Mouse (Mus musculus): ENCODE measurements at regions not wholly inside any gene's neighbourhood (a gene's known extent, or its start where the extent isn't known, plus 50 kb on each side); places are given as distances from the start of the nearest gene placed in this dataset.

- Histone ChIP-seq H3K4me3 (ENCODE audit: low read depth, low read length) (no peak overlapping the region), H3K27ac (replicated peaks; ENCODE audit: low read depth, low read length) (no peak overlapping the region), H3K27me3 (ENCODE audit: control insufficient read depth, insufficient read depth, low read length) (no peaks in the 10 kb centered on the region), H3K4me1 (ENCODE audit: control insufficient read depth, insufficient read depth, low read length) (peaks cover 21% of the 10 kb centered on the region), H3K4me2 (ENCODE audit: low read depth, severe bottlenecking) (no peak overlapping the region), H3K36me3 (ENCODE audit: control insufficient read depth, insufficient read depth, low read length) (no peaks in the 10 kb centered on the region), H3K9me3 (ENCODE audit: control insufficient read depth, low read length) (no peaks in the 10 kb centered on the region), H3K9ac (ENCODE audit: low read length) (no peak overlapping the region)
- ATAC-seq (ENCODE audit: insufficient number of reproducible peaks, low FRiP score, low TSS enrichment, low read depth) = no peak
- WGBS = 70% methylated on average over 5 of the region's 5 CpGs
- no peak for DNase-seq (ENCODE audit: low spot score)
Observed at GRCm38 (mm10) chr9:61705586-61706233, 208.6 kb downstream of the Rplp1 start.

- Histone ChIP-seq H3K4me3 (ENCODE audit: low read depth, low read length) (no peak overlapping the region), H3K9ac (ENCODE audit: low read length) (no peak overlapping the region), H3K4me1 (ENCODE audit: control insufficient read depth, insufficient read depth, low read length) (peaks cover 21% of the 10 kb centered on the region), H3K4me2 (ENCODE audit: low read depth, severe bottlenecking) (no peak overlapping the region), H3K27ac (replicated peaks; ENCODE audit: low read depth, low read length) (no peak overlapping the region), H3K27me3 (ENCODE audit: control insufficient read depth, insufficient read depth, low read length) (no peaks in the 10 kb centered on the region), H3K9me3 (ENCODE audit: control insufficient read depth, low read length) (no peaks in the 10 kb centered on the region), H3K36me3 (ENCODE audit: control insufficient read depth, insufficient read depth, low read length) (no peaks in the 10 kb centered on the region)
- DNase-seq (ENCODE audit: low spot score) (no peak), ATAC-seq (ENCODE audit: insufficient number of reproducible peaks, low FRiP score, low TSS enrichment, low read depth) (no peak)
- WGBS = 58% methylated on average over 11 of the region's 11 CpGs
Observed at GRCm38 (mm10) chr9:61703301-61703700, 211.0 kb downstream of the Rplp1 start.

GRCm38 (mm10) chr9:61702280-61702966 lies 211.9 kb downstream of the Rplp1 start:
- H3K27me3 ChIP-seq (ENCODE audit: control insufficient read depth, insufficient read depth, low read length) = no peaks in the 10 kb centered on the region
- ATAC-seq (ENCODE audit: insufficient number of reproducible peaks, low FRiP score, low TSS enrichment, low read depth) (no peak), DNase-seq (ENCODE audit: low spot score) (no peak)
- no peak overlapping the region for H3K4me2 ChIP-seq (ENCODE audit: low read depth, severe bottlenecking)
- no peak overlapping the region for H3K27ac ChIP-seq (replicated peaks; ENCODE audit: low read depth, low read length)
- peaks cover 13% of the 10 kb centered on the region for H3K4me1 ChIP-seq (ENCODE audit: control insufficient read depth, insufficient read depth, low read length)
- H3K36me3 ChIP-seq (ENCODE audit: control insufficient read depth, insufficient read depth, low read length) = no peaks in the 10 kb centered on the region
- H3K4me3 ChIP-seq (ENCODE audit: low read depth, low read length) = no peak overlapping the region
- 67% methylated on average over 22 of the region's 22 CpGs for WGBS
- no peak overlapping the region for H3K9ac ChIP-seq (ENCODE audit: low read length)
- H3K9me3 ChIP-seq (ENCODE audit: control insufficient read depth, low read length) = no peaks in the 10 kb centered on the region

DNA sequence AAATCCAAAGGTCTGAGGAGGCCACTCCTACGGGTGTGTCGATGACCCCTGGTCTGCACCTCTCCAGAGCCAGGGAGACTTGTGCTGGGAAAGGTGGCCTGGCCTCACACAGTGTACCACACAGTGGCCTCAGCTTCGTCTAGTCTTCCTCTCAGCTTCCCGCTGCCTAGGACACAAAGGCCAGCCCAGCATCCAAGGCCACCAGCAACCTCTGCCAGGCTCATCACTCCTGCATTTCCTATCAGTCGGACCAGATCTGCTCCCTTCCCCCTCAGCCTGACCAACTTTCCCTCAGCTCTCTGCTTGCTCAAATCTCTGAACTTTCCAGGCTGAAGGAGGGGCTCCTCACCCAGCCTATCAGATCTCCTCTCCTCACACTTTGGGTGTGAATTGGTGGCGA lies 213.8 kb downstream of the Rplp1 start:
- DNase-seq (ENCODE audit: low spot score) (no peak), ATAC-seq (ENCODE audit: insufficient number of reproducible peaks, low FRiP score, low TSS enrichment, low read depth) (no peak)
- WGBS = 68% methylated on average over 6 of the region's 6 CpGs
- Histone ChIP-seq H3K4me2 (ENCODE audit: low read depth, severe bottlenecking) (no peak overlapping the region), H3K9ac (ENCODE audit: low read length) (no peak overlapping the region), H3K27ac (replicated peaks; ENCODE audit: low read depth, low read length) (no peak overlapping the region), H3K4me3 (ENCODE audit: low read depth, low read length) (no peak overlapping the region), H3K36me3 (ENCODE audit: control insufficient read depth, insufficient read depth, low read length) (no peaks in the 10 kb centered on the region), H3K9me3 (ENCODE audit: control insufficient read depth, low read length) (no peaks in the 10 kb centered on the region), H3K27me3 (ENCODE audit: control insufficient read depth, insufficient read depth, low read length) (no peaks in the 10 kb centered on the region), H3K4me1 (ENCODE audit: control insufficient read depth, insufficient read depth, low read length) (peaks cover 11% of the 10 kb centered on the region; the same call in 1 of the 2 replicates)

DNA sequence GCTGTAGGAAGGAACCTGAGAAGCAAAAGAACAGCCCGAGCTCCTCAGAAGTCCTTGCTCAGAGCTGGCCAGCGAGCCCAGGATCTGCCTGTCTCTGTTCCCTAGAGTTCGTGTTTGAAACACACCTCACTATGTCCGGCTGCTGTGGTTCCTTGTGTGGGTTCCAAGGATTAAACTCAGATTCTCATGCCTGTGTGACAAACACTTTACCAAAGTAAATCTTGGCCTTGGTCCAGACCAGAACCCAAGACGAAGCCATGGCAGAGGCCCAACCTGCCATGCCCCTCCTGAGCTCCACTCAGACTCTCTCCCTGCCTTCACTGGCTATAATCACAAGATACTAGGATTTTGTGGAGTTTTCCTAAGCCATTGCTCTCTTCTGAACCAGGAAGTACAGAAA lies 214.7 kb downstream of the Rplp1 start:
- Histone ChIP-seq H3K27ac (replicated peaks; ENCODE audit: low read depth, low read length) (no peak overlapping the region), H3K4me2 (ENCODE audit: low read depth, severe bottlenecking) (no peak overlapping the region), H3K4me1 (ENCODE audit: control insufficient read depth, insufficient read depth, low read length) (peaks cover 11% of the 10 kb centered on the region; the same call in 1 of the 2 replicates), H3K36me3 (ENCODE audit: control insufficient read depth, insufficient read depth, low read length) (no peaks in the 10 kb centered on the region), H3K4me3 (ENCODE audit: low read depth, low read length) (no peak overlapping the region), H3K27me3 (ENCODE audit: control insufficient read depth, insufficient read depth, low read length) (no peaks in the 10 kb centered on the region), H3K9me3 (ENCODE audit: control insufficient read depth, low read length) (no peaks in the 10 kb centered on the region), H3K9ac (ENCODE audit: low read length) (no peak overlapping the region)
- 93% methylated on average over 5 of the region's 5 CpGs for WGBS
- DNase-seq (ENCODE audit: low spot score) (no peak), ATAC-seq (ENCODE audit: insufficient number of reproducible peaks, low FRiP score, low TSS enrichment, low read depth) (no peak)

- no peak for ATAC-seq (ENCODE audit: insufficient number of reproducible peaks, low FRiP score, low TSS enrichment, low read depth)
Observed at GRCm38 (mm10) chr9:61697959-61698358, 216.4 kb downstream of the Rplp1 start.

DNA sequence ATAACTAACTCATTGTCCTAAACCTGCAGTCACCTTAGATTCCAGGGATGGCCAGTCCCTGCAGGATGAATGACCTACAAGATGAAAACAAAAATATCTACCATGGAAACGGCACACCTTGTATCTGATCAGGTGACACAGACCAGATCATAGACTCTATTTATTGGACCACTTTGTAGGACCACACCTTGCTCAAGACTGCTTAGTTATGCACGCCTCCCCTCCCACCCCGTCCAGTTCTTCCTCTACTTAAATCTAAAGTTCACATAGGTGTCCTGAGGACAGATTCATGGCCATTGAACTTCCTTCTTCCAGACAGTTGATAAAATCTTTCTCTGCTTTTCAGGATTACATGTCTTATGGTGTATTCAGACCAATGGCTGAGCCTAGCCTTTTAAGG lies 217.5 kb downstream of the Rplp1 start:
- WGBS = 97% methylated on average over 3 of the region's 3 CpGs
- no peak for DNase-seq (ENCODE audit: low spot score)
- H3K4me2 ChIP-seq (ENCODE audit: low read depth, severe bottlenecking) = no peak overlapping the region
- no peak for ATAC-seq (ENCODE audit: insufficient number of reproducible peaks, low FRiP score, low TSS enrichment, low read depth)
- H3K9me3 ChIP-seq (ENCODE audit: control insufficient read depth, low read length) = no peaks in the 10 kb centered on the region
- no peaks in the 10 kb centered on the region for H3K4me1 ChIP-seq (ENCODE audit: control insufficient read depth, insufficient read depth, low read length)
- H3K4me3 ChIP-seq (ENCODE audit: low read depth, low read length) = no peak overlapping the region
- H3K27me3 ChIP-seq (ENCODE audit: control insufficient read depth, insufficient read depth, low read length) = no peaks in the 10 kb centered on the region
- no peak overlapping the region for H3K9ac ChIP-seq (ENCODE audit: low read length)
- H3K27ac ChIP-seq (replicated peaks; ENCODE audit: low read depth, low read length) = no peak overlapping the region
- H3K36me3 ChIP-seq (ENCODE audit: control insufficient read depth, insufficient read depth, low read length) = no peaks in the 10 kb centered on the region

More at GRCm38 (mm10) chr9:61697959-61698358, 216.4 kb downstream of the Rplp1 start:
- Histone ChIP-seq H3K4me1 (ENCODE audit: control insufficient read depth, insufficient read depth, low read length) (peaks cover 7% of the 10 kb centered on the region; the same call in 1 of the 2 replicates), H3K4me2 (ENCODE audit: low read depth, severe bottlenecking) (no peak overlapping the region), H3K4me3 (ENCODE audit: low read depth, low read length) (no peak overlapping the region), H3K36me3 (ENCODE audit: control insufficient read depth, insufficient read depth, low read length) (no peaks in the 10 kb centered on the region), H3K27ac (replicated peaks; ENCODE audit: low read depth, low read length) (no peak overlapping the region), H3K9ac (ENCODE audit: low read length) (no peak overlapping the region), H3K9me3 (ENCODE audit: control insufficient read depth, low read length) (no peaks in the 10 kb centered on the region), H3K27me3 (ENCODE audit: control insufficient read depth, insufficient read depth, low read length) (no peaks in the 10 kb centered on the region)
- 5% methylated on average over 11 of the region's 11 CpGs for WGBS
- peak; percentile 92 for DNase-seq (ENCODE audit: low spot score)

DNA sequence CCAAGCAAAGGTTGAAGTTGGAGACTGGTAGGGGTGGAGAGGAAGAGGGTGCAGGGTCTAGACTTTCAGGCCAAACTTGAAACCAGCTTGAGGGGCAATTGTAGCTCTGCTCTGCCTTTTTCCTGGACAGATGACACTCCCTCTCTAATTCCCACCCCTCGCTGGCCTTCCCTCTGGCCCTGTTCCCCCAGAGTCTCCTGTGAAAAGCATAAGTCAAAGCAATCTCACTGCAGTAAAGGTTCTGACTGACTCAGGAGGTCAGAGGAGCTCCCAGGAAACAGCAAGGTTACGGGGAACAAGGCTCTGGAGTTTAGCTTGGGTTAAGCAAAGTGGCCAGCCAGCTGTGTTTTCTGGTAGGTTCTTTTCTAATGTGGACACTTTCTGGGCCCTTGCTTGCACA lies 218.5 kb downstream of the Rplp1 start:
- no peak for DNase-seq (ENCODE audit: low spot score)
- no peak for ATAC-seq (ENCODE audit: insufficient number of reproducible peaks, low FRiP score, low TSS enrichment, low read depth)
- WGBS = 59% methylated on average over 2 of the region's 2 CpGs
- H3K27me3 ChIP-seq (ENCODE audit: control insufficient read depth, insufficient read depth, low read length) = no peaks in the 10 kb centered on the region
- H3K27ac ChIP-seq (replicated peaks; ENCODE audit: low read depth, low read length) = no peak overlapping the region
- H3K9me3 ChIP-seq (ENCODE audit: control insufficient read depth, low read length) = no peaks in the 10 kb centered on the region
- no peak overlapping the region for H3K4me2 ChIP-seq (ENCODE audit: low read depth, severe bottlenecking)
- no peak overlapping the region for H3K4me3 ChIP-seq (ENCODE audit: low read depth, low read length)
- H3K9ac ChIP-seq (ENCODE audit: low read length) = no peak overlapping the region
- H3K36me3 ChIP-seq (ENCODE audit: control insufficient read depth, insufficient read depth, low read length) = no peaks in the 10 kb centered on the region
- H3K4me1 ChIP-seq (ENCODE audit: control insufficient read depth, insufficient read depth, low read length) = no peaks in the 10 kb centered on the region; the same call in 1 of the 2 replicates
